Mouse (Mus musculus): ENCODE data around the gene Vmn2r121. TPM values are rescaled to one million over a fixed set of nuclear protein-coding genes. Genes with fewer than 3 reads are reported as not detected.

The Vmn2r121 gene
- not detected in 2 replicates for polyA plus RNA-seq (2021; fragmentation: Nextera tagmentation)
- long read RNA-seq, experiment 1, result 0 reads
- long read RNA-seq, experiment 2, result 0 reads

DNA sequence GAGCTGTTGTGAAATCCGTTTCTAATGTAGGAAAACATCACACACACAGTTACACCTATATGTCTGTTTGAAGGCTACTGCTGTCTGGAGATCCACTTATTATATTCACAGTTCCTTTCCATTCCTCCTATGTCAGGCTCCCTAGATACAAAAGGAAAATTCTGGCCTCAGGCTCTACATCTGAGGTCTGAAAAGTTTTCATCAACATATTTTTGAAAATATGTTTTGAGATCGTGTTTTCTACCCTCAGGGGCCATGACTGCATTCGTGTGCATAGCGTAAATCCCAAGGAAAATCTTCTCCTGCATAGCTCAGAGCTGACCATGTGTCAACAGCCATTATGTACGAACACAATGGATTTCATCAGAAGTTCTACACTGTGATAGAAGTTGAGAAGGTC, at the start of gene Vmn2r121:
TSS of gene Vmn2r121 (minus strand) at position 101 of the 400 bp plus-strand sequence.

